Mouse (Mus musculus) thymus, adult 18-20 months (tissue): ENCODE results near the gene Slc41a1.

Experiments used
- DNase-seq, 2 experiments: peaks; one replicate each; pipeline ENCODE4 v3.0.0; 2022; ENCODE audit warnings: mixed read lengths in 2 of 2

Slc41a1 gene

DNA sequence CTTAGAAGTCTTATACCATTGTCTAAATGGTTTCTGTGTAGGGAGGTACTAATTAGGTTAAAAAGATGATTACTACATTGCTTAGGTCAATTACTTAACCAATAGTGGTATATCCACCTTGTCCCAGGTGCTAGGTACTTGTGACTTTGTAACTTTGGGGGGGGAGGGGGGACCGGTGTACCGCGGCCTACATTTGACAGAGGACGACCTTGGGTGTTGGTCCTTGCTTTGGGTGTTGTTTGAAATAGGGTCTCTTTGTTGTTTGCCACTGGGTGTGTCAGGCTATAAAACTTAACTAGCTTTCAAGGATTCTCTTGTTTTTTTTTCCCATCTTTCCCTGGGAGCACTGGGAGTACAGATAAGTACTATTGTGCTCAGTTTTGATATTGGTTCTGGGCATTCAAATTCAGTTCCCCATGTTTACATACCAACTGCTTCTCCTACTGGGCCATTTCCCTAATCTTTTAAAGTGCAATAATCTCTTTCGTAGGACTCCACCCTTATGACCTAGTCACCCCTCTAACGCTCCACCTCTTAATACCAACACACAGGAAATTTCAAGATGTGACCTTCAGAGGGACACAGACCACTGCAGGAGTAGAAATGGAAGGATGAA lies 62.9 kb downstream of the Slc41a1 start:
- no peak for DNase-seq

DNA sequence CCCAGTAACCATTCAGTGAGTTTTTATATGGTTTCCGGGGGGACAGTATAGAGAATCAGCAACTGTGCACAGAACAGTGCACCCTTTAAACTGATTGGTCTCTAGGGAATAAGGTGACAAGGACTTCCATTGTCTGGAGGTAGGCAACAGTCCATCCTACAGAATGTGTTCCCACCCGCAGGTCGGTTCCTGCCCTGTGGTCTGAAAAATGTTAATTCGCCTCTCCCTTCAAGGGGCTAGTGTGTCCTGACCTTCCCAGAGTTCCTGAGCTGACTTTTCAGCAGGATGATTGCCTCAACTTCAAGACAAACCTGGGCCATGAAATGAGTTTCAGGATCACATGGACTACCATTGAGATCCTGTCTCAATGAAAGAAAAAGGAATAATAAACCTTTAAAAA lies 64.1 kb downstream of the Slc41a1 start:
- DNase-seq: no peak
